Mouse (Mus musculus) G1E (cell line): Measurements from ENCODE around the gene Kpna2.

Experiments used
- CTCF ChIP-seq: IDR thresholded peaks from 2 replicates; pipeline ENCODE4 v1.5.1; 2012; ENCODE audit warnings: low read depth, low read length, inconsistent platforms, mixed read lengths
- GATA2 ChIP-seq: IDR thresholded peaks from 2 replicates; pipeline ENCODE4 v1.6.1; 2012; ENCODE audit warnings: low read depth, low read length, inconsistent platforms, borderline replicate concordance
- TAL1 ChIP-seq: conservative IDR thresholded peaks from 2 replicates; pipeline ENCODE4 v1.6.1; 2012; ENCODE audit warnings: low read depth, low read length, inconsistent platforms, mixed read lengths

- TF ChIP-seq CTCF (no peak), TAL1 (no peak), GATA2 (no peak)
Observed at GRCm38 (mm10) chr11:107045546-107045945, 46.2 kb upstream of the Kpna2 start.
